Mouse (Mus musculus): ENCODE measurements around the gene Usp16. TPM values are rescaled to one million over a fixed set of nuclear protein-coding genes. Genes with fewer than 3 reads are reported as not detected.

The Usp16 gene
- total RNA-seq, 2 experiments from 2014 or later = 48.1 to 52.6 TPM

Other genes starting within 250 kb of the Usp16 start
- gene N6amt1, start 100.5 kb upstream of the Usp16 start, total RNA-seq (2021) = 10 to 100 TPM; 25.4 to 27.2 TPM
- gene Ltn1, start 22.1 kb upstream of the Usp16 start, total RNA-seq (2021) = 10 to 100 TPM; 25.9 to 26.5 TPM
- 1 to 10 TPM; 7.4 to 8.0 TPM for gene Rwdd2b, start 14.1 kb upstream of the Usp16 start, total RNA-seq (2021)
- 100 to 1,000 TPM; 177 to 194 TPM for gene Cct8, start 41.2 kb downstream of the Usp16 start, total RNA-seq (2021)
- gene Map3k7cl, start 98.6 kb downstream of the Usp16 start, total RNA-seq (2021) = 1 to 10 TPM; 5.6 to 7.4 TPM
- gene Bach1, start 244.2 kb downstream of the Usp16 start, total RNA-seq (2021) = 10 to 100 TPM; 27.9 to 29.5 TPM